Mouse (Mus musculus) neural tube, embryonic 14.5 days (tissue): ENCODE results near the gene Spib. TPM values are rescaled to one million over a fixed set of nuclear protein-coding genes. Genes with fewer than 3 reads are reported as not detected.

Experiments used
- ATAC-seq: fragments of 200-750 bp; cut with Nextera tagmentation; 2 replicates; pipeline ENCODE4 v1.8.0; 2017; ENCODE audit warnings: low read depth, mild to moderate bottlenecking, moderate TSS enrichment, moderate library complexity
- H3K27ac ChIP-seq: fragments of 300-500 bp; sonication (generic); 2 replicates; pipeline ENCODE4 v1.5.1; 2014; ENCODE audit warnings: low read depth, mild to moderate bottlenecking, control low read depth, low read length, moderate library complexity, mixed read lengths
- H3K27me3 ChIP-seq: fragments of 300-500 bp; sonication (generic); 2 replicates; pipeline ENCODE4 v1.6.1; 2014; ENCODE audit warnings: low read length; ENCODE audit not compliant: control insufficient read depth, insufficient read depth
- H3K36me3 ChIP-seq: fragments of 300-500 bp; sonication (generic); 2 replicates; pipeline ENCODE4 v1.6.1; 2014; ENCODE audit warnings: low read length, mixed read lengths; ENCODE audit not compliant: control insufficient read depth, insufficient read depth
- H3K4me1 ChIP-seq: fragments of 300-500 bp; sonication (generic); 2 replicates; pipeline ENCODE4 v1.6.1; 2014; ENCODE audit warnings: low read length; ENCODE audit not compliant: control insufficient read depth, insufficient read depth
- H3K4me2 ChIP-seq: fragments of 300-500 bp; sonication (generic); 2 replicates; pipeline ENCODE4 v1.6.1; 2014; ENCODE audit warnings: mild to moderate bottlenecking, low read depth, low read length, control low read depth
- H3K4me3 ChIP-seq: fragments of 300-500 bp; sonication (generic); 2 replicates; pipeline ENCODE4 v1.5.1; 2014; ENCODE audit warnings: low read depth, low read length, control low read depth, mixed read lengths
- H3K9ac ChIP-seq: fragments of 300-500 bp; sonication (generic); replicated peaks from 2 replicates; pipeline ENCODE4 v1.6.1; 2014; ENCODE audit warnings: low read depth, mild to moderate bottlenecking, control low read depth, low read length, mixed read lengths
- H3K9me3 ChIP-seq: fragments of 300-500 bp; sonication (generic); 2 replicates; pipeline ENCODE4 v1.6.1; 2016; ENCODE audit warnings: low read length; ENCODE audit not compliant: control insufficient read depth
- WGBS: fragments of 180-500 bp; shearing (Covaris S2); extraction: QIAGEN DNeasy Blood & Tissue Kit; methylation state at CpG from one replicate; pipeline ENCODE4 v1.1.7; 2014; 5-methylcytosine and 5-hydroxymethylcytosine counted together
- polyA plus RNA-seq: library from polyadenylated mRNA; unstranded; fragments of >200 nt; fragmentation: Nextera tagmentation; extraction: Ambion mirVana; gene quantifications from 2 replicates; pipeline ENCODE4 v1.2.1, GENCODE M21; 2014

The Spib gene
- polyA plus RNA-seq, 1 experiment from 2014 or later = not detected

GRCm38 (mm10) chr7:44523056-44523455 lies 8.8 kb downstream of the Spib start:
- Histone ChIP-seq H3K9ac (no peak overlapping the region), H3K4me3 (no peak overlapping the region), H3K27ac (no peak overlapping the region), H3K9me3 (no peaks in the 10 kb centered on the region), H3K4me1 (no peaks in the 10 kb centered on the region), H3K27me3 (peaks cover 9% of the 10 kb centered on the region; the same call in 1 of the 2 replicates), H3K4me2 (no peak overlapping the region), H3K36me3 (no peaks in the 10 kb centered on the region)
- WGBS = 80% methylated on average over 2 of the region's 2 CpGs
- no peak for ATAC-seq

GRCm38 (mm10) chr7:44521710-44522109 lies 10.2 kb downstream of the Spib start:
- Histone ChIP-seq H3K4me1 (no peaks in the 10 kb centered on the region), H3K4me2 (no peak overlapping the region), H3K4me3 (no peak overlapping the region), H3K36me3 (no peaks in the 10 kb centered on the region), H3K27ac (no peak overlapping the region), H3K9ac (no peak overlapping the region), H3K9me3 (no peaks in the 10 kb centered on the region), H3K27me3 (peaks cover 9% of the 10 kb centered on the region; the same call in 1 of the 2 replicates)
- ATAC-seq = peak; percentile 58; the same call in 1 of the 2 replicates
- WGBS = 1% methylated on average over 20 of the region's 20 CpGs

- no peak for ATAC-seq
- H3K4me3 ChIP-seq = no peak overlapping the region
- no peak overlapping the region for H3K4me2 ChIP-seq
- H3K4me1 ChIP-seq = no peaks in the 10 kb centered on the region
- no peaks in the 10 kb centered on the region for H3K36me3 ChIP-seq
- WGBS = 72% methylated on average over 3 of the region's 3 CpGs
- H3K27me3 ChIP-seq = peaks cover 7% of the 10 kb centered on the region; the same call in 1 of the 2 replicates
- no peaks in the 10 kb centered on the region for H3K9me3 ChIP-seq
- no peak overlapping the region for H3K9ac ChIP-seq
- no peak overlapping the region for H3K27ac ChIP-seq
These were observed 10.9 kb downstream of the Spib start for GRCm38 (mm10) chr7:44520990-44521389.

GRCm38 (mm10) chr7:44519240-44519913 lies 12.5 kb downstream of the Spib start:
- 62% methylated on average over 9 of the region's 9 CpGs for WGBS
- H3K27me3 ChIP-seq = peaks cover 7% of the 10 kb centered on the region; the same call in 1 of the 2 replicates

GRCm38 (mm10) chr7:44507491-44507890 lies 24.4 kb downstream of the Spib start:
- no peak overlapping the region for H3K4me2 ChIP-seq
- H3K9me3 ChIP-seq = no peaks in the 10 kb centered on the region
- no peak for ATAC-seq
- no peak overlapping the region for H3K4me3 ChIP-seq
- H3K4me1 ChIP-seq = no peaks in the 10 kb centered on the region
- no peak overlapping the region for H3K9ac ChIP-seq
- H3K27ac ChIP-seq = no peak overlapping the region
- no peaks in the 10 kb centered on the region for H3K27me3 ChIP-seq
- no peaks in the 10 kb centered on the region for H3K36me3 ChIP-seq

More at GRCm38 (mm10) chr7:44519240-44519913, 12.5 kb downstream of the Spib start:
- H3K4me2 ChIP-seq = no peak overlapping the region
- no peak overlapping the region for H3K9ac ChIP-seq
- no peak overlapping the region for H3K27ac ChIP-seq
- H3K9me3 ChIP-seq = no peaks in the 10 kb centered on the region
- H3K4me3 ChIP-seq = no peak overlapping the region
- H3K36me3 ChIP-seq = no peaks in the 10 kb centered on the region
- H3K4me1 ChIP-seq = no peaks in the 10 kb centered on the region
- no peak for ATAC-seq

- H3K27ac ChIP-seq = no peak overlapping the region
- H3K4me2 ChIP-seq = no peak overlapping the region
- H3K36me3 ChIP-seq = no peaks in the 10 kb centered on the region
- H3K4me3 ChIP-seq = no peak overlapping the region
- H3K4me1 ChIP-seq = no peaks in the 10 kb centered on the region
- H3K27me3 ChIP-seq = no peaks in the 10 kb centered on the region
- 38% methylated on average over 5 of the region's 5 CpGs for WGBS
- ATAC-seq = peak; percentile 58; the same call in 1 of the 2 replicates
- H3K9me3 ChIP-seq = no peaks in the 10 kb centered on the region
- H3K9ac ChIP-seq = no peak overlapping the region
These were observed 30.2 kb downstream of the Spib start for GRCm38 (mm10) chr7:44501563-44502115.

- Histone ChIP-seq H3K27ac (no peak overlapping the region), H3K9ac (no peak overlapping the region), H3K4me2 (no peak overlapping the region), H3K4me1 (peaks cover 6% of the 10 kb centered on the region; the same call in 1 of the 2 replicates), H3K4me3 (no peak overlapping the region), H3K36me3 (no peaks in the 10 kb centered on the region), H3K27me3 (no peaks in the 10 kb centered on the region), H3K9me3 (no peaks in the 10 kb centered on the region)
- no peak for ATAC-seq
- 66% methylated on average over 19 of the region's 20 CpGs for WGBS
These were observed 31.8 kb downstream of the Spib start for GRCm38 (mm10) chr7:44500046-44500445.

- Histone ChIP-seq H3K36me3 (no peaks in the 10 kb centered on the region), H3K9me3 (no peaks in the 10 kb centered on the region), H3K4me1 (peaks cover 6% of the 10 kb centered on the region; the same call in 1 of the 2 replicates), H3K27me3 (no peaks in the 10 kb centered on the region), H3K4me3 (no peak overlapping the region), H3K4me2 (no peak overlapping the region), H3K27ac (no peak overlapping the region), H3K9ac (no peak overlapping the region)
- WGBS = 81% methylated on average over 1 of the region's 1 CpGs
- no peak for ATAC-seq
These were observed 32.9 kb downstream of the Spib start for GRCm38 (mm10) chr7:44498922-44499321.

- Histone ChIP-seq H3K27ac (no peak overlapping the region; the same call in 1 of the 2 replicates), H3K4me3 (peak overlapping the region; percentile 77), H3K9me3 (no peaks in the 10 kb centered on the region), H3K27me3 (no peaks in the 10 kb centered on the region), H3K4me2 (peak overlapping the region; percentile 76), H3K9ac (peak overlapping the region; percentile 89; the same call in 1 of the 2 replicates), H3K36me3 (no peaks in the 10 kb centered on the region), H3K4me1 (peaks cover 6% of the 10 kb centered on the region; the same call in 1 of the 2 replicates)
- ATAC-seq = no peak
- WGBS = 87% methylated on average over 10 of the region's 10 CpGs
These were observed 34.4 kb downstream of the Spib start for GRCm38 (mm10) chr7:44497361-44498055.
